Mouse (Mus musculus) neural tube, embryonic 14.5 days (tissue): ENCODE data around the gene Ube2v1. TPM values are rescaled to one million over a fixed set of nuclear protein-coding genes. Genes with fewer than 3 reads are reported as not detected.

Experiments used
- ATAC-seq: fragments of 200-750 bp; cut with Nextera tagmentation; 2 replicates; pipeline ENCODE4 v1.8.0; 2017; ENCODE audit warnings: low read depth, mild to moderate bottlenecking, moderate TSS enrichment, moderate library complexity
- H3K27ac ChIP-seq: fragments of 300-500 bp; sonication (generic); 2 replicates; pipeline ENCODE4 v1.5.1; 2014; ENCODE audit warnings: low read depth, mild to moderate bottlenecking, control low read depth, low read length, moderate library complexity, mixed read lengths
- H3K27me3 ChIP-seq: fragments of 300-500 bp; sonication (generic); 2 replicates; pipeline ENCODE4 v1.6.1; 2014; ENCODE audit warnings: low read length; ENCODE audit not compliant: control insufficient read depth, insufficient read depth
- H3K36me3 ChIP-seq: fragments of 300-500 bp; sonication (generic); 2 replicates; pipeline ENCODE4 v1.6.1; 2014; ENCODE audit warnings: low read length, mixed read lengths; ENCODE audit not compliant: control insufficient read depth, insufficient read depth
- H3K4me1 ChIP-seq: fragments of 300-500 bp; sonication (generic); 2 replicates; pipeline ENCODE4 v1.6.1; 2014; ENCODE audit warnings: low read length; ENCODE audit not compliant: control insufficient read depth, insufficient read depth
- H3K4me2 ChIP-seq: fragments of 300-500 bp; sonication (generic); 2 replicates; pipeline ENCODE4 v1.6.1; 2014; ENCODE audit warnings: mild to moderate bottlenecking, low read depth, low read length, control low read depth
- H3K4me3 ChIP-seq: fragments of 300-500 bp; sonication (generic); 2 replicates; pipeline ENCODE4 v1.5.1; 2014; ENCODE audit warnings: low read depth, low read length, control low read depth, mixed read lengths
- H3K9ac ChIP-seq: fragments of 300-500 bp; sonication (generic); replicated peaks from 2 replicates; pipeline ENCODE4 v1.6.1; 2014; ENCODE audit warnings: low read depth, mild to moderate bottlenecking, control low read depth, low read length, mixed read lengths
- H3K9me3 ChIP-seq: fragments of 300-500 bp; sonication (generic); 2 replicates; pipeline ENCODE4 v1.6.1; 2016; ENCODE audit warnings: low read length; ENCODE audit not compliant: control insufficient read depth
- WGBS: fragments of 180-500 bp; shearing (Covaris S2); extraction: QIAGEN DNeasy Blood & Tissue Kit; methylation state at CpG from one replicate; pipeline ENCODE4 v1.1.7; 2014; 5-methylcytosine and 5-hydroxymethylcytosine counted together
- microRNA-seq: library from miRNA; unstranded; fragments of <30 nt; microRNA quantifications from one replicate; pipeline ENCODE4, GENCODE M21; 2016
- polyA plus RNA-seq: library from polyadenylated mRNA; unstranded; fragments of >200 nt; fragmentation: Nextera tagmentation; extraction: Ambion mirVana; gene quantifications from 2 replicates; pipeline ENCODE4 v1.2.1, GENCODE M21; 2014

Gene Ube2v1
- polyA plus RNA-seq, 1 experiment from 2014 or later: 291 TPM

DNA sequence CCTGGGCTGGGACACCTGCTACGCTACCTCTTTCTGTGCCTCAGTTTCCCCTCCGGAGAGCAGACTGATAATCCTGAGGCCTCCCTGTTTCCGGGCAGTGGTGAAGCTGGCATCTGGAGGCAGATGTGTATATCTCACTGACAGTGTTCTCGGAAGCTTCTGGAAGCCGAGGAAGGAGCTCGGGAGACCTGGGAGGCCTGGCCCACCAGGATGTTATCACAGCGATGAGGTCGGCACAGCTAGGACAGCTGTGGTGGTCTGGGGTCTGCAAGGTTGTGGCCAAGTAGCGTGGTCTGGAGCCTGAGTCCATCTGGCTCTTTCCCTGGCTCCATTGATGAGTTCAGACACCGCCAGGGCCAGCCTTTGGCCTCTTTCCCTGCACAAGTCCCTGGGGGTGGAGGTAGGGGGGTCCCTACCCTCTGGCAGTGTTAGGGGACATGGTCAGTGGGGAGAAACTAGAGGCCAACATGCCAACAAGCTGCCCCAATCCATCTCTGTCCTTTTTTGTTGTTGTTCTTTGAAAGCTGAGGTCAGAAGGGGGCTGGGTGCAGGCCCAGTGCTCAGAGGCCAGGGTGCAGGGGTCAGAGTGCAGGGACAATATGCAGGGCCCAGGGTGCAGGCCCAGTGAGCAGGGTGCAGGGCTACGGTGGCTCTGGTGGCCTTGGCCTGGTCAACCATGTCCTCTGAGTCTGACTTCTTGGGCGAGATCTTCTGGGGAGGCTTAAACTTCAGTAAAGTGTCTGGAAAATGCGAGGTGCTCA, 67.2 kb downstream of the Ube2v1 start:
- Histone ChIP-seq H3K9ac (no peak overlapping the region), H3K4me3 (no peak overlapping the region), H3K27me3 (no peaks in the 10 kb centered on the region), H3K9me3 (no peaks in the 10 kb centered on the region), H3K4me2 (no peak overlapping the region), H3K4me1 (peaks cover 8% of the 10 kb centered on the region; the same call in 1 of the 2 replicates), H3K27ac (no peak overlapping the region), H3K36me3 (no peaks in the 10 kb centered on the region)
- no peak for ATAC-seq
- 81% methylated on average over 13 of the region's 13 CpGs for WGBS

DNA sequence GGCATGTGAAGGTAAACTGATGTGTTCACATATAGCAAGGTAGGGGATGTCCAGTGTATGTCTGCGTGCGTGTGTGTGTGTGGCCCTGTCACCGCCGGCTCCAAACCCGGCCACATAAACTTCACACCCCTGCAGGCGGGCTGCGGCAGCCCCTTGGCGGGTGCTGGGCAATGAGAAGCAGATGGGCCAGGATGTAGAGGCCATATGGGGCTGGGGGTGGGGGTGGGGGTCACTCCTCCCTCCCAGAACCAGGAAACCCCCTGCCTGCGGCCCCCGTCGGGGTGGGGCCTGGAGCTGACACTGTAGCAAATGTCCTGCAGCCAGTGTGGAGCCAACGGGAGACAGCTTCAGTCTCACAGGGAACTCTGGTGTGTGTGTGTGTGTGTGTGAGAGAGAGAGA, 68.2 kb downstream of the Ube2v1 start:
- Histone ChIP-seq H3K4me1 (peaks cover 11% of the 10 kb centered on the region; the same call in 1 of the 2 replicates), H3K27me3 (no peaks in the 10 kb centered on the region; the same call in 1 of the 2 replicates), H3K9ac (no peak overlapping the region), H3K27ac (no peak overlapping the region), H3K4me2 (no peak overlapping the region), H3K4me3 (no peak overlapping the region), H3K36me3 (no peaks in the 10 kb centered on the region), H3K9me3 (no peaks in the 10 kb centered on the region)
- no peak for ATAC-seq
- WGBS: 37% methylated on average over 12 of the region's 12 CpGs

DNA sequence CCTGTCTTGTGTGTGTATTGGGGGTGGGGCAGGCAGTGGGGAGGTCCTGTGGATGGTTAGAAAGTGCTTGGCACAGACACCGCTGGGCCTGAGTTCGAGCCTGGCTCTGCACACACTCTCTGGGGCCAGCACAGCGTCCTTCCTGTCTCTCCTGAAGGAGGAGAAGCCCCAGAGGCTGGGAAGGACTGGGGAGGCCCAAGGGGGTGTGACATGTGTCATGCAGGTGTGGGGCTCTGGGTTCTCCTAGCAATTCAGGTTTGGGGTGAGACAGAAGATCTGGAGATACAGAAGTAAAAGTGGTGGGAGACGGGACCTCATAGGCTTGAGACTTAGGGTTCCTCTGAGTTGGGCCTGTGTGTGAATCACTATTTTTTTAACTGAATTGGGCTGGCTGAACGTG, 68.9 kb downstream of the Ube2v1 start:
- H3K4me3 ChIP-seq: no peak overlapping the region
- 89% methylated on average over 5 of the region's 5 CpGs for WGBS
- H3K4me1 ChIP-seq: peaks cover 11% of the 10 kb centered on the region; the same call in 1 of the 2 replicates
- no peak overlapping the region for H3K4me2 ChIP-seq
- H3K36me3 ChIP-seq: no peaks in the 10 kb centered on the region
- H3K9me3 ChIP-seq: no peaks in the 10 kb centered on the region
- no peaks in the 10 kb centered on the region; the same call in 1 of the 2 replicates for H3K27me3 ChIP-seq
- H3K27ac ChIP-seq: no peak overlapping the region
- H3K9ac ChIP-seq: no peak overlapping the region
- no peak for ATAC-seq

DNA sequence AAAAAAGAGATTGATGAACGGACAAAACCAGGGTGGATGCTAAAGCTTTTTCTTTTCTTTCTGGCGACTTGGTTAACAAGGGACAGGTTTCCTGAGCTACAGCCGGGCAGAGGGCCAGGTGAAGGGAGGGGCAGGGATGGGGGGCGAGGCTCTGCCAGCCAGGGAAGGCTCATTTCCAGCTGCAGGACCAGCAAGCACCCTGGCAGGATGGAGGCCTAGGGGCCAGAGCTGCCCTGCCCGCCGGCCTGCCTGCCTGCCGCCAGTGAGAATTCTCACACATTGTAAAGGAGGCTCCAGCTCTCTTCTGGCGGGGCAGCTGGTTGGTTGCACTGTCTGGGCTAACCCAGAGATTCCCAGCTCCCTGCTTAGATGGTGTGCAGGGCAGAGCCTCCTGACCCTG, 69.8 kb downstream of the Ube2v1 start:
- no peak overlapping the region for H3K4me3 ChIP-seq
- H3K27me3 ChIP-seq: no peaks in the 10 kb centered on the region; the same call in 1 of the 2 replicates
- H3K9me3 ChIP-seq: no peaks in the 10 kb centered on the region
- H3K9ac ChIP-seq: no peak overlapping the region
- WGBS: 46% methylated on average over 8 of the region's 8 CpGs
- no peak for ATAC-seq
- H3K36me3 ChIP-seq: no peaks in the 10 kb centered on the region
- H3K4me2 ChIP-seq: no peak overlapping the region
- H3K27ac ChIP-seq: no peak overlapping the region
- peaks cover 11% of the 10 kb centered on the region; the same call in 1 of the 2 replicates for H3K4me1 ChIP-seq

DNA sequence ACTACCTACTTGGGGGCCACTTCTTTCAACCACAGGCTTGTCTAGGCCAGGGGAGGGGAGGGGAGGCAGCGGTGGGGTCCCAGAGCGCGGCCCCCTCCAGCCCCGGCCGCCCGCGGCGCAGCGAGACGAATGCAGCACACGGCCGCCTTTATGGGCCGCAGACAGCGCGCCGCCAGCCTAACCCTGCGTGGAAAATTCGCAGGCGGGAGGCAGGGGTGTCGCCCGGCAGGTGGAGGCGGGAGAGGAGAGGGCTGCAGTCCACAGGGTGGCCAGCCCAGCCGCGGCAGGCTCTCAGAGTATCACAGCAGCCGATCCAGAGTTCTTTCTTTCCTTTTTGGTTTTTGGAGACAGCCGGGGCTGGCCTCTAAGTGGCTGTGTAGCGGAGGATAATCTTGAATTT, 72.5 kb downstream of the Ube2v1 start:
- Histone ChIP-seq H3K9me3 (no peaks in the 10 kb centered on the region), H3K4me3 (peak overlapping the region; percentile 9; the same call in 1 of the 2 replicates), H3K9ac (no peak overlapping the region), H3K27ac (no peak overlapping the region), H3K4me1 (peaks cover 8% of the 10 kb centered on the region; the same call in 1 of the 2 replicates), H3K27me3 (no peaks in the 10 kb centered on the region; the same call in 1 of the 2 replicates), H3K4me2 (peak overlapping the region; percentile 38; the same call in 1 of the 2 replicates), H3K36me3 (no peaks in the 10 kb centered on the region)
- 13% methylated on average over 23 of the region's 27 CpGs for WGBS
- peak; percentile 50; the same call in 1 of the 2 replicates for ATAC-seq

Small RNAs within 50 kb of the gene (microRNA-seq; reads per million reads assigned to microRNA genes)
- not detected for gene Gm22355

Other genes with a start within 250 kb of the Ube2v1 start
- gene Slc9a8, start 210.4 kb downstream of the Ube2v1 start, polyA plus RNA-seq: 22.9 and 25.9 TPM in 2 replicates
- gene Rnf114, start 139.4 kb downstream of the Ube2v1 start, polyA plus RNA-seq: 111 and 118 TPM in 2 replicates
- gene Spata2, start 139.2 kb downstream of the Ube2v1 start, polyA plus RNA-seq: 24.8 and 28.2 TPM in 2 replicates
- gene Snai1, start 93.9 kb downstream of the Ube2v1 start, polyA plus RNA-seq: 0.66 and 6.5 TPM in 2 replicates
- gene Gm20431, start 29.4 kb upstream of the Ube2v1 start, polyA plus RNA-seq: 10.7 and 12.5 TPM in 2 replicates
- 1.1 and 1.3 TPM in 2 replicates for gene Cebpb, start 56.8 kb upstream of the Ube2v1 start, polyA plus RNA-seq
- gene Tmem189, start 57.7 kb upstream of the Ube2v1 start, polyA plus RNA-seq: 35.1 and 35.9 TPM in 2 replicates